Mouse (Mus musculus): Measurements from ENCODE around the gene Il12rb1. TPM values are rescaled to one million over a fixed set of nuclear protein-coding genes. Genes with fewer than 3 reads are reported as not detected.

The Il12rb1 gene
- polyA plus RNA-seq, 1 experiment: 0.11 TPM

- TF ChIP-seq CTCF (IDR thresholded peaks at IDR 0.05; ENCODE audit: borderline replicate concordance, extremely low read depth, insufficient read depth, insufficient read length) (no peak), POLR2A (IDR thresholded peaks at IDR 0.05; ENCODE audit: borderline replicate concordance, extremely low read depth, insufficient read depth, insufficient read length, poor library complexity, severe bottlenecking) (no peak)
- DNase-seq (ENCODE audit: low read depth): no peak
Observed at GRCm38 (mm10) chr8:70774740-70775139, 33.5 kb upstream of the Il12rb1 start.

- TF ChIP-seq CTCF (IDR thresholded peaks at IDR 0.05; ENCODE audit: borderline replicate concordance, extremely low read depth, insufficient read depth, insufficient read length): no peak
- TF ChIP-seq POLR2A (IDR thresholded peaks at IDR 0.05; ENCODE audit: borderline replicate concordance, extremely low read depth, insufficient read depth, insufficient read length, poor library complexity, severe bottlenecking): no peak
- no peak for DNase-seq (ENCODE audit: low read depth)
Observed at GRCm38 (mm10) chr8:70775227-70775626, 33.0 kb upstream of the Il12rb1 start.

DNA sequence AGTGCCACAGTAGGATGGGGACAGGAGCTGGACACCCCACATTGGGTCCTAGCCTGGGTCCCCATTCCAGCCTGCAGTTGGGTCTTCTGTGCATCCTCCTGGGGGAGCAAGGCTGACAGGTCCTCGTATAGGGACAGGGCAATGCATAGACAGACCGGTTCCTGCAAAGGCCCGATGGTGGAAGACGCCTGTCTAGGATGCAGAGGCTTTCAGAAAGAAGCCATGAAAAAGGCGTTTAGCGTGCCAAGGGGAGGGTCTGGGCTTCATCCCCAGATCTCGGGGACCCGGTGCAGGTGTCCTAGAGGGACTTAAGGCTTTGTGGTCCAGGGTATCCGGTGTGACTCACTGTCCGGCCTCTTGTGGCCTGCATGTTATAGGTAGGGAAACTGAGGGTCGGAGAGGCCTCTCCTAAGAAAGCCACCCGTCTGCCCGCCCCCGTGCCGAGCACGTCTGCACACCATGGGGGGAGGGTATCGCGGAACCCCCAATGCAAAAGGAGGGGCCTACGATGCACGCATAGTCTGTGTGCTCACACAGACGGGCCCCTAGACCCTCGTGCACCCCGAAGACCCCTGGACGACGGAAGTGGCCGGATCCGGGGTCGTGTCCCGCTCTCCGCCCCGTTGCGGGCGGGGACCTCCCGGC lies 32.3 kb upstream of the Il12rb1 start:
- peak; percentile 51 for DNase-seq (ENCODE audit: low read depth)
- no peak for TF ChIP-seq CTCF (IDR thresholded peaks at IDR 0.05; ENCODE audit: borderline replicate concordance, extremely low read depth, insufficient read depth, insufficient read length)
- TF ChIP-seq POLR2A (IDR thresholded peaks at IDR 0.05; ENCODE audit: borderline replicate concordance, extremely low read depth, insufficient read depth, insufficient read length, poor library complexity, severe bottlenecking): no peak

- peak; percentile 96 for TF ChIP-seq POLR2A (IDR thresholded peaks at IDR 0.05; ENCODE audit: borderline replicate concordance, extremely low read depth, insufficient read depth, insufficient read length, poor library complexity, severe bottlenecking)
- TF ChIP-seq CTCF (IDR thresholded peaks at IDR 0.05; ENCODE audit: borderline replicate concordance, extremely low read depth, insufficient read depth, insufficient read length): peak; percentile 7; the same call in 1 of the 2 replicates
- DNase-seq (ENCODE audit: low read depth): peak; percentile 99
Observed at GRCm38 (mm10) chr8:70776496-70777444, 31.5 kb upstream of the Il12rb1 start, which contains the start of gene Pik3r2. Gene Pik3r2, minus strand, starts transcription at chr8:70776713.

DNA sequence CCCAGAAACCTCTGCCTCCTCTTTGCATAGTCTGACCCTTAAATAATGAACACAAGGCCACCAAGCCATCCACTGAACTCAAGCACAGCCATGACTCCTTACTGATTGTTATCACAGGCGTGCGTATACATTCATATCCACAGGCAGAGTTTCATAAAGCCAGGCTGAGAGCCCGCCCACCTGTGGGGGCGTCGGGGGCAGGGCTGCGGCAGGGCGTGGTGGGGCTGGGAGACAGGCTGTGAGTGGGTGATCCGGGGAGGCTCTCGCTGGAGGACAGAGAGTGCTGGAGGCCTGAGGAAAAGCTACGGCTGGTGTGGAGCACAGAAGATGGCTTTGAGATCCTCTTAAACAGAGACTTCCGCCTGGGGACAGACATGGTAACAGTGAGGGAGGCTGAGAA lies 28.2 kb upstream of the Il12rb1 start:
- no peak for DNase-seq (ENCODE audit: low read depth)
- TF ChIP-seq CTCF (IDR thresholded peaks at IDR 0.05; ENCODE audit: borderline replicate concordance, extremely low read depth, insufficient read depth, insufficient read length) (no peak), POLR2A (IDR thresholded peaks at IDR 0.05; ENCODE audit: borderline replicate concordance, extremely low read depth, insufficient read depth, insufficient read length, poor library complexity, severe bottlenecking) (no peak)

DNA sequence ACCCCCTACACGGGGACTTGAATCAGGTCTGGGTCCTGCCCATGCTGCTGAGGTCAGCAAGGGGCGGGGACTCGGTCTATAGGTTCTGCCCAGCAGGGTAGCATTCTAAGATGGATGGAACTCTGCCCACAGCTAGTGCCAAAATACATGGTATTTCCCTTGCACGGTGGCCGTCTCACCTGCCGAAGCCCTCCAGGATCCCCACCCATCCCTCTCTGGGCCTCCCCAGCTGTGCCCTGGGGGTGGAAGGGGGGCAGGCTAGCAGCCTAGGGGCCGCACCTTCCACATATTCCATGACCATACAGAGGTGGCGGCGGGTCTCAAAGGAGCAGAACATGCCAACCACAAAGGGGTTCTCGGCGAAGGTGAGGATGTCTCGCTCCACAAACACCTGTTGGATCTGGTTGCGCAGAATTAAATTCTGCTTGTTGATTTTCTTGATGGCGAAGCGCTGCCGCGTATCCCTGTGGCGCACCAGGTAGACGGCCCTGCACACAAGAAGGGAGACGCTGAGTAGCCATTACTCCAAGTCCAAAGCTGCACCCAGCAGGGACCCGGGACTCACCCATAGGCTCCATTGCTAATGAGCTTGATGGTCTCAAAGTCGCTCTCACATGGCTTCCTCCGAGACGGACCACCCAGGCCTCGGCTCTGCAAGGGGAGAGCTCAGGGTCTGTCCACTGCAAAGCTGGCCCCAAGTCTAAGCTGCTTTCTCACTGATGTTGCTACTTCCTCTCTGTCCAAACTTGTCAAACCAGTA lies 21.8 kb upstream of the Il12rb1 start:
- no peak for DNase-seq (ENCODE audit: low read depth)
- no peak for TF ChIP-seq POLR2A (IDR thresholded peaks at IDR 0.05; ENCODE audit: borderline replicate concordance, extremely low read depth, insufficient read depth, insufficient read length, poor library complexity, severe bottlenecking)
- TF ChIP-seq CTCF (IDR thresholded peaks at IDR 0.05; ENCODE audit: borderline replicate concordance, extremely low read depth, insufficient read depth, insufficient read length): no peak

- no peak for DNase-seq (ENCODE audit: low read depth)
- TF ChIP-seq CTCF (IDR thresholded peaks at IDR 0.05; ENCODE audit: borderline replicate concordance, extremely low read depth, insufficient read depth, insufficient read length) (no peak), POLR2A (IDR thresholded peaks at IDR 0.05; ENCODE audit: borderline replicate concordance, extremely low read depth, insufficient read depth, insufficient read length, poor library complexity, severe bottlenecking) (no peak)
Observed at GRCm38 (mm10) chr8:70787051-70787445, 21.2 kb upstream of the Il12rb1 start.

GRCm38 (mm10) chr8:70787941-70788667 lies 20.1 kb upstream of the Il12rb1 start:
- no peak for TF ChIP-seq CTCF (IDR thresholded peaks at IDR 0.05; ENCODE audit: borderline replicate concordance, extremely low read depth, insufficient read depth, insufficient read length)
- no peak for TF ChIP-seq POLR2A (IDR thresholded peaks at IDR 0.05; ENCODE audit: borderline replicate concordance, extremely low read depth, insufficient read depth, insufficient read length, poor library complexity, severe bottlenecking)

DNA sequence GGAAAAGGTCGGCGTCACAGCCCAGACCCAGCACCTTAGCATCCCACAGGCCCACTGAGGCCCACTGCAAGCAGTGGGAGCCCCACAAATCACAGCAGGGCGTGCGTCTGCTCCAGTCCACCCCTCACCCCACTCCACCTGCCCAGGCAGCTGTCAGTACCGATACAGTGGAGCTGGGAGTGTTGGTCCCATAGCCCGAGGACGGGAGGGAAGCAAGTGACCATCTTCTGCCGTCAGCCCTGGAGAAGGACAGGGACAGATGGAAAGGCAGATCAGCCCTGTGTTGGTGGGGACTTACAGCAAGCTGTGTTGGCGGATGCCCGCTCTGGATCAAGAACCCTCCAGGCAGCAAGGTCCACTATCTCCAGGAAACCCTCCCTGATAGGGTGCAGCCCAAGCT lies 19.2 kb upstream of the Il12rb1 start:
- no peak for DNase-seq (ENCODE audit: low read depth)
- no peak for TF ChIP-seq POLR2A (IDR thresholded peaks at IDR 0.05; ENCODE audit: borderline replicate concordance, extremely low read depth, insufficient read depth, insufficient read length, poor library complexity, severe bottlenecking)
- TF ChIP-seq CTCF (IDR thresholded peaks at IDR 0.05; ENCODE audit: borderline replicate concordance, extremely low read depth, insufficient read depth, insufficient read length): no peak

More at GRCm38 (mm10) chr8:70787941-70788667, 20.1 kb upstream of the Il12rb1 start:
- peak; percentile 55 for DNase-seq (ENCODE audit: low read depth)

DNA sequence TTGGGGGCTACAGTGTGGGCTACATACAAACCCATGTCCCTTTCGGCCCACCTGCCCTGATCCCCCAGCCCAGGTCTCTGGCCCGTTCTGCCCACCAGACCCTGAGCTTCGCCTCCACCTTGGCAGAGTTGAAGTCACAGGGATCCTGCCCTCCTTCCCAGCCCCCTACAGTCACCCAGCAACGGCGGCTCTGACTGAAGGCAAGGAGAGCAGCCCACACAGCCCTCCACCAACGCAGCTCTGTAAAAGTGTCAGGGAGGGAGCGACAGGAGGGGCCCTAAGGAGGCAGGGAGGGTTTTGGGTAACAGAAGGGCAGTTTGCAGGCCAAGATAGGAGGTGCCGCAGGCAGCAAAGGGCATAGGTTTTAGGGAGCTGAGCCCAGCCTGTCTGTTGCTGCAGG lies 17.4 kb upstream of the Il12rb1 start:
- TF ChIP-seq CTCF (IDR thresholded peaks at IDR 0.05; ENCODE audit: borderline replicate concordance, extremely low read depth, insufficient read depth, insufficient read length) (no peak), POLR2A (IDR thresholded peaks at IDR 0.05; ENCODE audit: borderline replicate concordance, extremely low read depth, insufficient read depth, insufficient read length, poor library complexity, severe bottlenecking) (no peak)
- DNase-seq (ENCODE audit: low read depth): no peak

Measured in brain, embryonic 14.5 days (tissue).